Comparison of ENCODE assay signal across 16 mouse cellular contexts in genomic region chr17:7929279-7929678, GRCm38 (mm10). TPM values are rescaled to one million over a fixed set of nuclear protein-coding genes. Genes with fewer than 3 reads are reported as not detected.
DNase-seq lines count a peak whose midpoint lies in the region; ATAC-seq and TF ChIP-seq lines count a peak whose summit lies in the region.
"Had no signal": no experiment of that assay in that cellular context is flagged by ENCODE, and none has a peak within 500 bp of the region (broad histone marks: within the 10 kb centered on the region; RNA-seq: fewer than 3 reads in every experiment).

No protein-coding gene starts in this region.

- H3K27me3 ChIP-seq in lung, embryonic 14.5 days (ENCODE audit: insufficient read depth, low read length) = no peaks in the 10 kb centered on the region
- H3K27me3 ChIP-seq in hindbrain, embryonic 12.5 days = no peaks in the 10 kb centered on the region
- H3K27me3 ChIP-seq: embryonic facial prominence, embryonic 12.5 days; forebrain, embryonic 15.5 days; neural tube, embryonic 15.5 days had no signal

- 30% methylated on average over 8 of the region's 8 CpGs for WGBS in lung, embryonic 14.5 days
- 28% methylated on average over 8 of the region's 8 CpGs for whole genome bisulfite sequencing in hindbrain, embryonic 12.5 days

- H3K4me3 ChIP-seq in gastrocnemius, adult 2 months = no peak overlapping the region
- no peak overlapping the region for H3K4me3 ChIP-seq in lung, embryonic 14.5 days (ENCODE audit: low read depth, low read length)
- no peak overlapping the region for H3K4me3 ChIP-seq in ES-E14 (ENCODE audit: insufficient read depth in 1 of 2, low read depth in 1 of 2, low read length in 2 of 2, poor library complexity in 1 of 2, severe bottlenecking in 1 of 2)
- no peak overlapping the region for H3K4me3 ChIP-seq in hindbrain, embryonic 12.5 days
- H3K4me3 ChIP-seq: embryonic facial prominence, embryonic 12.5 days; forebrain, embryonic 15.5 days; neural tube, embryonic 15.5 days had no signal

- intact Hi-C loops in gastrocnemius, adult 2 months (cut with DNase I) = loop anchor here (2.0 kb wide), 1 partner anchor 60 kb away; no protein-coding TSS in a partner anchor

- no peak for DNase-seq in gastrocnemius, adult 2 months
- no peak for DNase-seq in gastrocnemius, adult 8-10 months (ENCODE audit: low spot score in 2 of 2)
- no peak for DNase-seq in lung, embryonic 14.5 days
- DNase-seq in lung, postnatal 14 days = no peak
- peak; percentile 58 for DNase-seq in ES-E14 (ENCODE audit: low read depth, low spot score)
- DNase-seq in naive thymus-derived CD4-positive, alpha-beta T cell, adult 2 months (ENCODE audit: low read depth) = peak; percentile 65
- DNase-seq: adrenal gland, adult 2 months; cerebellum, adult 8-10 months; kidney, postnatal 10 days; lung, adult 18-20 months; midbrain, embryonic 14.5 days had no signal

- no peaks in the 10 kb centered on the region for H3K9me3 ChIP-seq in lung, embryonic 14.5 days (ENCODE audit: low read depth, low read length)
- no peaks in the 10 kb centered on the region for H3K9me3 ChIP-seq in ES-E14 (ENCODE audit: control insufficient read depth, insufficient read depth, low read depth, low read length)
- no peaks in the 10 kb centered on the region for H3K9me3 ChIP-seq in hindbrain, embryonic 12.5 days (replicated peaks)
- H3K9me3 ChIP-seq: embryonic facial prominence, embryonic 12.5 days; forebrain, embryonic 15.5 days; neural tube, embryonic 15.5 days had no signal

- H3K36me3 ChIP-seq in lung, embryonic 14.5 days (ENCODE audit: insufficient read depth) = no peaks in the 10 kb centered on the region
- H3K36me3 ChIP-seq in ES-E14 (ENCODE audit: control insufficient read depth, insufficient read depth, low read length, poor library complexity, severe bottlenecking) = no peaks in the 10 kb centered on the region
- H3K36me3 ChIP-seq in hindbrain, embryonic 12.5 days = no peaks in the 10 kb centered on the region
- H3K36me3 ChIP-seq: embryonic facial prominence, embryonic 12.5 days; forebrain, embryonic 15.5 days; neural tube, embryonic 15.5 days had no signal

- no peak overlapping the region for H3K9ac ChIP-seq in lung, embryonic 14.5 days
- no peak overlapping the region for H3K9ac ChIP-seq in ES-E14 (ENCODE audit: insufficient read depth, low read depth, low read length, poor library complexity, severe bottlenecking)
- H3K9ac ChIP-seq in hindbrain, embryonic 12.5 days = no peak overlapping the region
- H3K9ac ChIP-seq: embryonic facial prominence, embryonic 12.5 days; forebrain, embryonic 15.5 days; neural tube, embryonic 15.5 days had no signal

- H3K27ac ChIP-seq in gastrocnemius, adult 2 months = no peak overlapping the region
- no peak overlapping the region for H3K27ac ChIP-seq in lung, embryonic 14.5 days (ENCODE audit: low read depth)
- no peak overlapping the region for H3K27ac ChIP-seq in ES-E14 (ENCODE audit: insufficient read depth, low read depth, low read length, poor library complexity, severe bottlenecking)
- no peak overlapping the region for H3K27ac ChIP-seq in hindbrain, embryonic 12.5 days
- H3K27ac ChIP-seq: embryonic facial prominence, embryonic 12.5 days; forebrain, embryonic 15.5 days; neural tube, embryonic 15.5 days had no signal

- TF ChIP-seq CTCF in gastrocnemius, adult 2 months (IDR thresholded peaks at IDR 0.05) = peak; percentile 36
- TF ChIP-seq CTCF in lung, embryonic 14.5 days (IDR thresholded peaks at IDR 0.05; ENCODE audit: low read depth) = peak; percentile 39; the same call in 1 of the 2 replicates

- no peak for ATAC-seq in lung, embryonic 14.5 days (ENCODE audit: insufficient read depth)
- ATAC-seq in inflammation-experienced regulatory T-cells, adult 6 months = no peak
- no peak for ATAC-seq in hindbrain, embryonic 12.5 days (ENCODE audit: low FRiP score)
- ATAC-seq: forebrain, embryonic 15.5 days had no signal

- H3K4me2 ChIP-seq in lung, embryonic 14.5 days = no peak overlapping the region
- no peak overlapping the region for H3K4me2 ChIP-seq in hindbrain, embryonic 12.5 days (replicated peaks)
- H3K4me2 ChIP-seq: embryonic facial prominence, embryonic 12.5 days; forebrain, embryonic 15.5 days; neural tube, embryonic 15.5 days had no signal

- in situ Hi-C loops in ES-E14 (cut with MboI; ENCODE audit: low sequenced_read_pairs in 2 of 2, unreplicated experiment in 2 of 2) = loop anchor here in 1 of 2 experiments (25.0 kb wide), 1 partner anchor 967 kb away; the partner anchor contains the start of genes Rnaset2b and Tagap1

- H3K4me1 ChIP-seq in lung, embryonic 14.5 days (ENCODE audit: insufficient read depth) = 0 out of 2 replicates have a peak, but pooled peaks cover 5% of the 10 kb centered on the region
- no peaks in the 10 kb centered on the region for H3K4me1 ChIP-seq in ES-E14 (ENCODE audit: control insufficient read depth in 2 of 2, insufficient read depth in 2 of 2, low read length in 2 of 2, poor library complexity in 1 of 2)
- H3K4me1 ChIP-seq in hindbrain, embryonic 12.5 days = peaks cover 7% of the 10 kb centered on the region

TF ChIP-seq in ES-E14, 5 proteins besides CTCF, POLR2A, EP300 and RAD21:
- TF ChIP-seq MAFK (IDR thresholded peaks at IDR 0.05; ENCODE audit: insufficient read depth, low read depth, low read length) = no peak
- no peak for TF ChIP-seq CHD2 (IDR thresholded peaks at IDR 0.05; ENCODE audit: low read depth, low read length)
- TF ChIP-seq ZNF384 (IDR thresholded peaks at IDR 0.05; ENCODE audit: low read depth, low read length) = peak; percentile 61; the same call in 1 of the 2 replicates
- no peak for TF ChIP-seq ZC3H11A (IDR thresholded peaks at IDR 0.05; ENCODE audit: borderline replicate concordance, low read depth, low read length)
TF ChIP-seq in ES-E14: peak in this region for 1.

RNA-seq across cellular contexts. Expression of gene Tagap, which starts 3.5 kb away (rescaled TPM):
- 1 to 10 TPM; 2.3 to 2.4 TPM for total RNA-seq in gastrocnemius, adult 2 months (2021)
- 1 to 10 TPM; 1.9 to 2.4 (median 2.1) TPM for total RNA-seq in gastrocnemius, adult 8-10 months (2022)
- polyA plus RNA-seq in lung, embryonic 14.5 days (2014; fragmentation: Nextera tagmentation; extraction: Ambion mirVana) = 0.68 and 0.92 TPM in 2 replicates
- 2.7 and 3.2 TPM in 2 replicates for total RNA-seq in ES-E14 (2012; rRNA removed)
- polyA plus RNA-seq in inflammation-experienced regulatory T-cells, adult 6 months (2017; shearing (Covaris generic)) = 100 to 1,000 TPM in 1 of 3 experiments, 10 to 100 TPM in 2; 81.6 to 107 (median 90.7) TPM
- 0.26 and 0.63 TPM in 2 replicates for polyA plus RNA-seq in hindbrain, embryonic 12.5 days (2016; fragmentation: Nextera tagmentation; extraction: Ambion mirVana)

RNA-seq across cellular contexts. Expression of gene Rsph3a, which starts 16.1 kb away (rescaled TPM):
- total RNA-seq in gastrocnemius, adult 2 months (2021) = 10 to 100 TPM; 22.1 to 23.7 TPM
- 10 to 100 TPM; 21.7 to 25.6 (median 23.4) TPM for total RNA-seq in gastrocnemius, adult 8-10 months (2022)
- polyA plus RNA-seq in lung, embryonic 14.5 days (2014; fragmentation: Nextera tagmentation; extraction: Ambion mirVana) = 48.2 and 51.2 TPM in 2 replicates
- 3.6 and 4.8 TPM in 2 replicates for total RNA-seq in ES-E14 (2012; rRNA removed)
- 10 to 100 TPM; 17.7 to 30.0 (median 23.4) TPM for polyA plus RNA-seq in inflammation-experienced regulatory T-cells, adult 6 months (2017; shearing (Covaris generic))
- polyA plus RNA-seq in hindbrain, embryonic 12.5 days (2016; fragmentation: Nextera tagmentation; extraction: Ambion mirVana) = 63.8 and 77.0 TPM in 2 replicates

Comparison
In these comparisons a context has a peak if more than half of its experiments do, and no peak if none do; other contexts are left out.
1. DNase-seq: peak in ES-E14 (single experiment) and naive thymus-derived CD4-positive, alpha-beta T cell, adult 2 months (single experiment); none in gastrocnemius, adult 2 months (single experiment), gastrocnemius, adult 8-10 months (0 of 2), lung, embryonic 14.5 days (single experiment) and lung, postnatal 14 days (single experiment).